Mouse (Mus musculus) myocyte (in vitro differentiated cells): Measurements from ENCODE around the gene Cacna1i.

Source experiments
- CEBPB ChIP-seq: IDR thresholded peaks from 2 replicates; pipeline ENCODE4 v1.6.1; 2011; ENCODE audit warnings: mild to moderate bottlenecking, moderate library complexity; ENCODE audit not compliant: poor library complexity, insufficient read depth, severe bottlenecking
- MAX ChIP-seq: IDR thresholded peaks from one replicate; pipeline ENCODE4 v1.6.1; 2011; ENCODE audit warnings: low read depth, mild to moderate bottlenecking, control low read depth
- POLR2A ChIP-seq: IDR thresholded peaks from one replicate; pipeline ENCODE4 v1.6.1; 2011; ENCODE audit warnings: low read depth, mild to moderate bottlenecking, control low read depth, moderate library complexity; ENCODE audit not compliant: insufficient read length

DNA sequence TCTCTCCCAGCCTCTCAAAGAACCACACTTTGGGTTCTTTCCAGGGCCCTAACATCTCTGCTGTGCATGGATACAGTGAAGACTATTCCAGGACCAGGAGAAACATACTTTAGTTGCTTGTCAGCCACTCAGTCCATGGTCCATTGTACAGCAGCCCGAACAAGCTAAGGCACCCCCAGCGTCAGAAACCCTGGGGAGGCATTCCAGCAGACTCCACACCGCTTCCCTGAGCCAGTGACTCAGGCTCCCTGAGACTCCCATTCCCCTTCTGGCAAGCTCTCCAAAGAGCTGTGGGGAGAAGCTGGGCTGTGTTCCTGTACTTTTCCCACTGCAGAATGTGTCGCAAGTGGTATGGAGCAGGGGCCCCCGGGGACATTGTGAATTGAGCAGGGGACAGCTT is 149.9 kb downstream of the Cacna1i start:
- no peak for TF ChIP-seq MAX
- TF ChIP-seq CEBPB = no peak
- no peak for TF ChIP-seq POLR2A
